Mouse (Mus musculus): ENCODE measurements around the gene Fuk.
"Not testable (repeated sequence)": the region's sequence is repeated elsewhere in the genome, so short reads cannot be mapped to it uniquely, and the experiment has no call there.

Fuk gene

DNA sequence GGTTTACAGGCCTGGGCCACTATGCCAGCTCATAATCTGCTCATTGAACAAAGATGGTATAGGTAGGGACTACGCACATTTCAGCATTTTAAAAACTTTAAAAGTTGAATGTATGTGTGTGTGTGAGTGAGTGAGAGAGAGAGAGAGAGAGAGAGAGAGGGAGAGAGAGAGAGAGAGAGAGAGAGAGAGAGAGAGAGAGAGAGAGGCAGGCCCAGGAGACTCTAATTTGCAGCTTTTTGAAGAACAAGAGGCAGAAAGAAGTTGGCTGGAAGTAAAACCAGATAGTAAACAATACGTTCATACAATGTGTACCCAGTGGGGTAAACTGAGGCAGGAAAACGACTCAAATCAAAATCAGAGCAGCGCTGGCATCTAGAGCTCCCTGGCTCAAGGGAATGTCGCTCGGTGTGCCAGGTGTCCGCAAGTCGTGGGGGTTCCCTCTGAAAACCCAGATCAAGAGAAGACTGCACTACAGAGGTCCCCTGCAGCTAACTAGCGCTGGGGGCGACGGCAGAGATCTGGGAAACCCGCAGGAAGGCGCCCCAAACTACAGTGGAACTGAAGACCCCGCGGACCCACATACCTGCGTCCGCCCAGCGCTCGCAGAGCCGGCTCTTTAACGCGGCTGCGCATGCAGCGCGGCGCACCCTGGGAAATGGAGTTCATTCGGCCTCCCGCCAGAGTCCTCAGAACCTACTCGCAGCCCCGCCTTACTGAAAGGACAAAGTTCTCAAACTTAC is at the start of gene Fuk:
TSS of gene Fuk (minus strand) at position 650 of the 740 bp plus-strand sequence.
- DNase-seq (ENCODE audit: low spot score in 2 of 2) = peak; percentile 73 to 78

DNA sequence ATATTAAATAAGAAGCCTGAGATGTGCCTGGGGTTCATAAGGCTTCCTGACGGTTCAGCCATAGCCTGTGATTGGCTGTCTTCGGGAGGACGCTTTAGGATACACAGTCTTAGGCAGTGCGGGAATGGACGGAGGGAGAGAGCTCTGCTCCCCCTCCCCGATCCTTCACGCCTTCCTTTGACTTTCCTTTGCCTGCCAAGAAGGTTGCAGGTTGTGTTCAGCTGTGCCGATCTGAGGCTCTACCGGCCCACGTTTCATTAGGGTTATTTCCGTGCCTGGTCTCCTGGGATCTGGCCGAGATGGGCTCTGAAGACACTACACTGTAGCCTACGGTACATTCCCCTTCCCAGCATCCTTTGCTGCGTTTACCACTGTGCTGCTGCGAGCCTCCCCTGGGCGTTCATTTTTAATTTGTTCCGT is 47.8 kb upstream of the Fuk start:
- DNase-seq (ENCODE audit: low spot score in 2 of 2) = peak; percentile 81 to 87

DNA sequence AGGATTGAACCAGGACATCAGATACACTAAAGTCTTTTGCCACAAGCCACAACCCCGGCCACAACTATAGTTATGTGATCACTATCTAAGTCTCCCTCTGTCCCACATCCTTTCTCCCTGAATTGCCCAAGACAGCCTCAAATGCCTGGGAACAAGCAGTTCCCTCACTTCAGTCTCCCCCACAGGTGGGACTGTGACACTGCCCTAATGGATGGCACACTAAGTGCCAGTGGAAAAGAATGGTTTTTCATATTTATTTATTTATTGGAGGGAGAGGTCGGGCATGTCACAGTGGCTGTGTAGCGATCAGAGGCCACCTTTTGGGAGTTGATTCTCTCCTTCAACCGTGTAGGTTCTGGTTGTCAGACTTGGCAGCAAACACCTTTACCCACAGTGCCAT is 43.4 kb upstream of the Fuk start:
- no peak for DNase-seq (ENCODE audit: low spot score in 2 of 2)

DNA sequence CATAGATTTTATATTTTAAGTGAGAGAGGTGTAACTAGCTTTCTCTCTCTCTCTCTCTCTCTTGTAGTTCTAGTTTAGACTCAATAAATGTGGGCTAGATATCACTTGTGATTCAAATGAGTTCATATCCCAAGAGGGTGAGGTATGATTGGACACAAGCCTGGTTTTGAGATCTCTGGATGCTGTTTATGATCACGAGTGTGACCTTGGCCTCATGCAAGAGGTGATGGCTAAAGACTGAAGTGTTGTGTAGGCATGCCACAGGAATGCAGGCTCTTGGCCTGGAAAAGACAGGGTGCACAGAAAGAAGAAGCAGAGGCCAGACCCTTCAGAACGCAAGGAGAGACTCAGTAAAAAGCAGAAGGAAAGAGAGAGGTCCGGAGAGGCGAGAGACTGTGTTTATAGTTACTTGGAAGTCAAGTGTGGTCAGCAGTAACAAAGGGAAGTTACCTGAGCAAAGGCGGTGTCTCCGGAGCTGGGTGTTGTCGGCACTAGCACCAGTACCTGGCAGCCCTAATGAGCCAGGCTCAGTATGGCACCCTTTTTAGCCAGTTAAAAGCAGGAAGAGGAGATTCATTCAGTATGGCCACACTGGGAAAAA is 42.1 kb upstream of the Fuk start:
- DNase-seq (ENCODE audit: low spot score in 2 of 2) = peak in 1 of 2 experiments; percentile 52

DNA sequence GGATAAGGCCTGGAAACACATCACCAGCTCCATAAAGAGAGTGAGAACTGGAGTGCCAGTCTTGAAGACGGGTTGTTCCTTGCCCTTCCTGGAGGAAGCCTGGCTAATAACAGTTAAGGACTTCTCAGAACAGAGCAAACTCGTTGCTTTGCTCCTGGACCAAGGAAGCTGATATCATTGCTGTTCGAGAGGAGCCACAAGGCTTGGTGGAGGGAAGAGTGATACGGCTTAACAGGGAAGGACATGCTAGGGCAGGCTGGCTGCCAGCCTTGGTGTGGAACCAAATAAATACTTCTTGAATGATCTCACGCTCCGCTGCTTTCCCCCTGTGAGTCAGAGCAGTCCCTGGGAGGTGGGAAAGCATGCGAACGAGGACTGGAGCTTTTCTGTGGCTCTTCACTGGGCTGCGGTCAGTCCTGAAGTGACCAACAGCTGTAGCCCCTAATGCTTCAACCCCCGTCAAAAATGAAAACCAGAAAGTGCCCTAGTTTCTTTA is 39.2 kb upstream of the Fuk start:
- DNase-seq (ENCODE audit: low spot score in 2 of 2) = peak; percentile 85 to 91

DNA sequence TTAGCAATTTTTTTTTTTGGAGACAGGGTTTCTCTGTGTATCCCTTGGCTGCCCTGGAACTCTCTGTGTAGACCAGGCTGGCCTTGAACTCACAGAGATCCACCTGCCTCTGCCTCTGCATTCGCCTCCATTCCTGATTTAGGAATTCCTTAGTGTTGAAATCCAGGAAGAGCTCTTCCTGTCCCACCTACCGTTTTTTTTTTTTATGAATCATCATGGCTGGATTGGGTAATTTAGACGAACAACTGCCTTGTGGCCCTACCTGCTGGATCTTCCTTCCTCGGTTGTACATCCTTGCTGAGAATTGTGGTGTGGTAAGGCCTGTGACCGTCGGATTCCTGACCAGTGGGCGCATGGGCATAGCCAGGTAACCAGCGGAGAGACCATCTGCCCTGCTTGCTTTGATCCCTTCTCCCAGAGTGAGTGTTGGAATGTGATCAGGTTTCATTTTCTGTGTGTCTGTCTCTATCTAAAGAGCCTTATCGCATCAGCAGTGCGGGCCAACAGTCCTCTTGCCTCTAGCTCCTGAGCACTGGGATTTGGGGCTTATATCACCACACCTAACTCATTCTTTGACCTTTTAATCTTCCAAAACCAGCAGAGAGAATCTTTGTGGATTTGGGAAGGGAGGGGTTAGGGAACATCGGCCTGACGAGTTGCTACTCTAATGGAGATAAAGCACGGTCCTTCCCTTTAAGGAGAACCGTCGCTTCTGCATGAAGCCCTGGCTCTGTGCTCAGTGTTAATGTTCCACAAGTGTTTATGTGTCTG is 38.6 kb upstream of the Fuk start:
- no peak for DNase-seq (ENCODE audit: low spot score in 2 of 2)

DNA sequence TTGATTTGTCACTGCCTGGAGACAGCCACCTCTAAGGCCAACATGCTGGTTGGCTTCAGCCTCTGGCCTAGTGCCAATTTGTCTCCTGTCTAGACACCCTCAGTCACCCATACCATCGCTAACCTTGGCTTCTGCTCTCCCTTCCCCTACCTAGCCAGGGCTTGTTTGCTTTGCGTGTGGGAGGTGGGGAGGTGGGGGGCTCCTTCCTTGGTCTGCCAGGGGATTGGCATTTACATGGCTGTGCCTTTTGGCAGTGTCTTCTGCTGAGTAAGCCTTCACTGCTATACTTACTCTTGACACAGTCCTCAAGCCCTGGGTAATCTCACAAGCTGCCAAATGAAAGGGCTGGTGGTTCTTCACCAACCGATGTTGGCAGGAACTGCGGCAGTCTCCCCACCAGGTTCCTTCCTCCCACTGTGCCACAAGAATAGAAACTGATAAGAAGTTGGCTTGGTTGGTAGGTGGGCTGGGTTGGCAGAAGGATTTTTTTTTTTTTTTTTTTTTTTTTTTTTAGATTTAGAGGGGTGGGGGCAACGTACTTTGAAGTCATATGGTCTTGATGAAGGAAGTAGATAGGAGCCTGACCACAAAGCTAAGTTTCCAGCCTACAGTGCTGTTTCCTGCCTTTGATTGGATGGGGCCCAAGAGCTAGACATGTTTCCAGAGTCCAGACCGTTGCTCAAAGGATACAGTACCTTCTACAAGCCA is 36.7 kb upstream of the Fuk start:
- peak; percentile 83 to 84 for DNase-seq (ENCODE audit: low spot score in 2 of 2)

DNA sequence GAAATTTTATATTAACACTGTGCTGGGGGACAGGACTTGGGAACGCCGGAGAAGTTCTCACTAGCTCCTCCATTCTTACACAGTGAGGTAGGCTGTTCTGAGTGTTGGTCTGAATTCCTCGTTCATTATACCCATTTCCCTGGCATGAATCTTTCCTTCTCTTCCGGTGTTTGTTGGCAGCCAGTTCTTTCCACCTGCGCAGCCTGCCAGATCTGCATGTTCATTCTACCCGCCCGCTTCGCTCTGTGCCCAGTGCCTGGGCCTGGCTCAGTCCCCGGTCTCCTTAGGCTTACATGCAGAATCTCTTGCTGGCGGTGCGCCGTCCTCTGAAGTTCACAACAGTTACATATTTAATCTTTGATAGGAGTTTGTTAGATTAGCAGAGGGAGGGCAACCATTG is 33.9 kb upstream of the Fuk start:
- no peak for DNase-seq (ENCODE audit: low spot score in 2 of 2)

DNA sequence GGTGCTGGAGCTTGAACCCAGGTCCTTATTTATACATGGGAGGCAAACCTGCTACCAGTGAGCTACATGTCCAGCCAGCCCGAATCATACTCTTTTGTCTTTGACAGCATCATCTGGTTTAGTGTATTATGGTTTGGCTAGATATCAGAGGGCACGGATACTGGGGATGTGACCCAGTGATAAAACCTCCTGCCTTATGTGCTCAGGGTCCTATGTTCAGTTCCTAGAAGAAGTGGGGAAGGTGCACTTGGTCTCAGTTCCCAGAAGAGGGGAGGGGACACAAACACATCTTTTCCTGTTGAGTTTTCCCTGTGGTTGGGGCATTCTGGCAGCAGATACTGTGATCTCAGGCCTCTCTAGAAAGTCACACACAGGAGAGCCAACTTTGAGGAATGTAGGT is 31.0 kb upstream of the Fuk start:
- no peak for DNase-seq (ENCODE audit: low spot score in 2 of 2)

DNA sequence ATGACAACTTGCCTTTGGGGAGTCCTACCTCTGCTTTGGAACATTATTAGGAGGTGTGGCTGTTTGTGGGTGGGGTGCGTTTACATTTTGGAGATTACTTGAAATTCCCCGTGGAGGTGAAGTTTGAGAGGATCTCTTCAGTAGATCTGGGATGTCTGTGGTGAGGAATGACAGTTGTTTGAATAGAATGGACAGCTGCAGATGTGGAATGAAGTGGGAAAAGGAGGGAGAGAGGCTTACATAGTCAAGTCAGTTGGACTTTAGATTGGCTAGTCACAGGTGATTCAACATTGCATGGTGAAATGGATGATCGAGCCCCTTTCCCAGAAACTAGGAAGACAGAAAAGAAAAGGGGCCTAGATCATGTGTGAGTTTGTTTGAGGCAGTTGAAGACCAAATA is 30.2 kb upstream of the Fuk start:
- DNase-seq (ENCODE audit: low spot score in 2 of 2) = no peak

DNA sequence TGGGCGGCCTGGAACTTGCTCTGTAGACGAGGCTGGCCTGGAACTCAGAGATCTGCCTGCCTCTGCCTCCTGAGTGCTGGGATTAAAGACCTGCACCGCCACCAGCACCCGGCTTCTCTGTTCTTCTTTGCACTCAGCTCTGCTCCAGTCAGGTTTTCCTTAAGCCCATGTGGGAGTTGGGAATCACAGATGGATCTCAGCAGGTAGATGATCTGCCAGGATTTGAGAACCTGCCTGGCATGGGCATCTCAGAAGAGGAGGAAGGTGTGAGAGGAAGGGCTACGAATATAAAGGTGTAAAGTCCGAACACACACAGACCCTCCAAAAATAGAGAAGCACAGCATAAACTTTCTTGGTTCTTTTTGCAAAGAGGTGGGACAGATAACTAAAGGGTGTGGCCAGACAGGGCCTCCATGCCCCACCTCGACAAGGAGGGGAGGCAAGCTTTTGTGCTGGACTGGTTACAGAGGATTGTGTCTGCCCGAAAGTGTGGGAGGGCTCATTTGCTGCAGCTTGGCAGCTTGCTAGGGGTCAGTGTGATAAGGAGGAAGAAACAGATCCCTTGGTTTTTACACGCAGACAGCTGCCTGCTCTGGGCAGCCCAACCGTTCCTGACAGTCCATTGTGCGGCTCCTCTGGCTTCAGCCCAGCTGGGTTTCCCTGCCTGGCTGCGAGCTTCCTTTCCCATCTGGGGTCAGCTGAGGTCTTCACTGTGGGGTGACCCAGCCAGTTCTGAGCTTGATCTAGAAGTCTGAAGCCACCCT is 29.1 kb upstream of the Fuk start:
- DNase-seq (ENCODE audit: low spot score in 2 of 2) = peak; percentile 91

DNA sequence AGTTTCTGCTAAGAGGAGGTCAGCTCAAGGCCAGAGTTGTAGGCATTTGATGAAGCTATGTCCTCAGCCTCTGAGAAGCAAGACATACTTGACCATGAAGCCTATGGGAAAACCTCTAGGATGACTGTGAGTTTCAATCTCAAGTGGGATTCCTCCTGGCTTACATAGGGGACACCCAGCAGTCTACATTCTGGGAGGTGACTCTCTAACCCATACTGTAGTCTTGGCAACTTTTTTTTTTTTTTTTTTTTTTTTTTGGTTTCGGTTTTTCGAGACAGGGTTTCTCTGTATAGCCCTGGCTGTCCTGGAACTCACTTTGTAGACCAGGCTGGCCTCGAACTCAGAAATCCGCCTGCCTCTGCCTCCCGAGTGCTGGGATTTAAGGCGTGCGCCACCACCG is 27.4 kb upstream of the Fuk start:
- not testable (repeated sequence) for DNase-seq (ENCODE audit: low spot score in 2 of 2)

DNA sequence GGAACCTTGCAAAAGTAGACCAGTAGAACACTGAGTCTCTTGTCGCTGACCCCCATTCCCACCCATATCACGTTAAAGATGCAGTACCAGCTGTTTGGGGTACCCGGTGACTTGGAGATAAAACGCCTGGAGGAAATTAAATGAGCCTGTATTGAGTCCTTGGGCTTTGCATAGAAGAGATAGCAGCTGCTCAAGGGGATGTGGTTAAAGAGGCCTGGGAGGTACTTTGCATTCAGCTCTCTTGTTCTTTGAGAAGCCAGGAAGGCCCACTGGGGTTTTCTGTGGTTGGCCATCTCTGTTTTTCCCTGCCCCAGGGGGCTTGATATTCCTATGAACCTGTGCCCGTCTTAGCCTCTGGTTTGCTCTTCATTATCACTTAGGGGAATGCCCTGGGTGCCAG is 26.8 kb upstream of the Fuk start:
- DNase-seq (ENCODE audit: low spot score in 2 of 2) = no peak

DNA sequence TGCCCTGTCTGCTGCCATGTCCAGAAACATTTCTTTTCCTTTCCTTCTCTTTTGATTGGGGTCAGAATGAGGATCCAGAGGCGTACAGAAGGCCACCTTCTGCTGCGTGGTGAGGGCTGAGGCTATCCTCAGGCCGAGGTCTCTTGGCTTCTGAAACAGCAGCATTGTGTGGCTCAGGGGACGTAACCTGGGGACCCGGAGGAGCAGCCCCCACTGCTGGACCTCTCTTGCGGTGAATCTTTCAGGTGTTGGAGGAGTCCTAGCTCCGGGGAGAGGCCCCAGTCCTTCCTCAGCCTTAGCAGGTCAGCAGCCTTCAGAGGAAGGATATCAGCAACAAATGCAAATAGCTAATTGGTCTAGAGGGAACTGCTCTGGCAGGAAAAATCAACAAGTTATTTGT is 26.1 kb upstream of the Fuk start:
- no peak for DNase-seq (ENCODE audit: low spot score in 2 of 2)

DNA sequence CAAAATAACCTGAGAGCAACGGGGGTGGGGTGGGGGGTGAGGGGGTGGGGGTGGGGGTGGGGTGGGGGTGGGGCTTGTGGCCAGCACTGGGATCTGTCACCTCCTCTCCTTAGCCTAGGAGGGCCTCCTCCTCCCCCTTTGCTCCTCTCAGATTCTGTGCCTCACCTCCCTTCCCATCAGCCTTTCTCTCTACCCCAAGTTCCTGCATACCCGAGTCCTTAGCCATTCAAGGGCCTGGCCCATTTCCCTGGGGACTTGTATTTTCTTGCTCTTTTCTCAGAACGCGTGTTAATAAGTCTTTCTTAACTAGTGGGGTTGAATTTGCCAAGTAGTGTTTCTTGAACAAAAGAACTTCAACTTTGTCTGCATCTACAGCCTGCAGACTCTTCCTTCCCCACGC is 24.4 kb upstream of the Fuk start:
- no peak for DNase-seq (ENCODE audit: low spot score in 2 of 2)

DNA sequence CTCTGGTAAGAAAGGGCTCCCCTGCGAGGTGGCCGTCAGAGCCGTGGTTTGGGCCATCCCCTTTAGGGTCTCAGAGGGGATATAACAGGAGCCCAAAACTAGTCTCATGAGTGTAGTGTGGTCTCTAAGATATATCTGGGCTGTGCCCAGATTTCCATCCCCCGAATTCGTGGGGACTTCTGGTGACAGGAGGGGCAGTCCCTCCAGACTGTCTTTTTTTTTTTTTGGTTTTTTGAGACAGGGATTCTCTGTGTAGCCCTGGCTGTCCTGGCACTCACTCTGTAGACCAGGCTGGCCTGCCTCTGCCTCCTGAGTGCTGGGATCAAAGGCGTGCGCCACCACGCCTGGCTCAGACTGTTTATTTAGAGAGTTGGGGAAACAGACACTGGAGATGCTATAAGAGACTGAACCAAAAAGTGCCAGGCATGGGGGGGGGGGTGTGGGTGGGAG is 23.4 kb upstream of the Fuk start:
- no peak for DNase-seq (ENCODE audit: low spot score in 2 of 2)

DNA sequence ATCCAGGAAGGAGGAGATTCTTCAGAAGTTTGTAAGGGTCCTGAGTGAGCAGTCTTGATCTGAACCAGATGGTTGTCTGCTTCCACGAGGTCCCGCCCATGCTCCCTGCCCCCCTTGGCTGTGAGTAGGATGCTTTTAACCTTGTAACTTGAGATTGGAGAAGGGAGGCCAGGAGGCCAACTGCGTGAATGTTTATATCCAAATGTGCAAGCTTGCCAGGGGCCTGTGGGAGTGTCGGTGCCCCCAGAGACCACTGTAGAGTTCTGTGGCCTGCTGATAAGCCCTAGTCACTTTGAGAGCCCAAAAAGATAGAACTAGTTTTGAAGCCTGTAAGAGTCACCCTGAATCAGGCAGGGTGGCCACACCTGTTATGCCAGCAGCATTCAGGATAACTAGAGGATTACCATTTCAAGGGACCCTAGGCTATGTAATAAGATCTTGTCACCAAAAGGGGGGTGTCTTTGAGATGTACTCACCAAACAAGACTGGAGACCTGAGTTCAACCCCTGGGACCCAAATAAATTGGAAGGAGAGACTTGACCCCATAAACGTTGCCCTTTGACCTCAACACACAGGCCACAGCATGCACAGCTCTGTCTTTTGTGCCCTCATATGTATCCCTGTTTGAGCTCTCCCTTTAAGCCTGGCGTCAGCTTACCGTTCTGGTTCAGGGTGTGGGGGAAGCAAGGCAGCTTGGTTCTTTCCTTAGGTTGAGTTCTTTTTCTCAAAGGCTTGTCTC is 19.4 kb upstream of the Fuk start:
- peak; percentile 53 to 61 for DNase-seq (ENCODE audit: low spot score in 2 of 2)

DNA sequence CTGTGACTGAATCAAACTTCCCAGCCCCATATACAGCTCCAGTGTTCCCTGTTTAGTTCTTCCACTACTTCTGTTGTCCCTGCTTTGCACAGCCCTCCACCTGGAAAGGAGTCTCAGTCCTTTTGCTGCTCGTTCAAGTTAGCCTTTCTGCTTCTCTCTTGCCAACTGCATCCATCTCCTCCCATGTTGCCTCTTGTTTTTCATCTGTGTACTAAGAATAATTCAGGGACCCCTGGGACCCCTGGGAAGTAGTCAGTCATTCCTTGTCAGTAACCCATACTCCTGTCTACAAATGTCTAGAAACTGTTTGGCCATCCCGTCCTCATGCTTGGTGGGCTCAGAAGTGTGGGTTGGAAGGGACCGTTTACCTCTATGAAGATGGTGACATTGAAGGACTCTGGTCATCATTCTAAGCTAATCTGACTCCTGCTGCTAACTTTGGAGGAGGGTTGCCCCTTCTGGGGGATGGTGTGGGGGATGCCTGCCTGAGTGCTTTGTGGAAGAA is 18.5 kb upstream of the Fuk start:
- DNase-seq (ENCODE audit: low spot score in 2 of 2) = no peak

DNA sequence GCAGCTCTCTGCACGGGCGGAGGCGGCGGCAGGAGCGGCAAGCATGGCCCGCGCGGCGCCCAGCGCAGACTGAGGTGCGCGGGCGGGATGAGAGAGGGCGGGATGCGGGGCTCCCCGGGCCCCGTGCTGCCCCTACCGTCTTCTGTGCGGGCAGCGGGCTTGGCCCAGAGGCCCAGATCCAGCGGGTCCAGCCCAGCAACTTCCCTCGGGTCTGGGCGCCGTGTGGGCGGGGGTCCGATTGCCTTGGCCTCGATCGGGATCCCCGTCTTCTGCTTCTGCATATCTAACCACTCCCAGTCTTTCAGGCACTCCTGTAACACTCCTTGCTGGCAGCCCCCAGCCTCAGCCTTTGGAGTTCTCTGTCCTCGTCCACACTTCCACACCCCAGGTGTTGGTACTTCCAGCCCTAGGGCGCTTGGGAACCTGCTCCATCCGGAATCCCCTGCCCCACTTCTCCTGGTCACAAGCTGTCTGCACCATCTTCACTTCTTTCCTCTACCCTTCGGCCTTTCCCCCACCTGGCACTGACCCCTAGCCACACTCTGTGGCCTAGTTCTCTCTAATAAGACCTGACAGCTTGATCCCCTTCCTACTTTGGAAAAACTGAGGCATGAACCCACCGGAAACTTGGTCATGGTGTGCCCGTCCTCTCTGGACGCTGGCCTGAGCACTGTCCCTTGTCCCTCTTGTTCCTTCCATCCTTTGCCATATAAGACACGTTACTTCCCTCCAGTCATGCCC is 17.9 kb upstream of the Fuk start:
- peak in 1 of 2 experiments; percentile 49 for DNase-seq (ENCODE audit: low spot score in 2 of 2)

All from heart, adult 9 months (tissue).